Mouse (Mus musculus): ENCODE results near the gene Uimc1. TPM values are rescaled to one million over a fixed set of nuclear protein-coding genes. Genes with fewer than 3 reads are reported as not detected.
A peak's percentile ranks its signal among the peaks of the same experiment; 100 is the strongest.
"Not testable (repeated sequence)": the region's sequence is repeated elsewhere in the genome, so short reads cannot be mapped to it uniquely, and the experiment has no call there.

The Uimc1 gene
- polyA plus RNA-seq, 1 experiment from 2014 or later = 24.5 TPM

DNA sequence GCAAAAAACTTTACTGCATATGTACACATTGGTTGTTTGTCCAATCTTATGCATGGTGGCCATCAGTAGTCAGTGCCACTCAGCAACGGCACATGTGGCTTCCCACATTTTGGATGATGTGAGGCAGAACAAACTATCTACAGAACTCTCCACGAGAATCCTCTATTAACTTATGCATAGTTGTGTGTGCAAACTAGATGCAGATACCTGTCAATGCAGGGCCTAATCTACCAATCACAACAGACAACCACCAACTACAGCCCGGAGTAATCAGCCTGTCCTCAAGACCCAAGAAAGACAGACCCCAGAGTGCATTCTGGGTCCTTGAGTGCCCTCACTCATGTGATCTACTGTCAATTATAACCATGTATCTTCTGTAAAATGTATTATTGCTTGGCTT, 2.3 kb upstream of the Uimc1 start:
- no peak for ATAC-seq (ENCODE audit: insufficient number of reproducible peaks, low FRiP score, low TSS enrichment, low read depth)
- WGBS = 91% methylated on average over 3 of the region's 3 CpGs
- Histone ChIP-seq H3K9me3 (no peaks in the 10 kb centered on the region), H3K9ac (no peak overlapping the region), H3K36me3 (peaks cover under 1% of the 10 kb centered on the region), H3K4me2 (no peak overlapping the region), H3K4me3 (no peak overlapping the region), H3K27ac (no peak overlapping the region), H3K4me1 (peaks cover 18% of the 10 kb centered on the region), H3K27me3 (no peaks in the 10 kb centered on the region)

DNA sequence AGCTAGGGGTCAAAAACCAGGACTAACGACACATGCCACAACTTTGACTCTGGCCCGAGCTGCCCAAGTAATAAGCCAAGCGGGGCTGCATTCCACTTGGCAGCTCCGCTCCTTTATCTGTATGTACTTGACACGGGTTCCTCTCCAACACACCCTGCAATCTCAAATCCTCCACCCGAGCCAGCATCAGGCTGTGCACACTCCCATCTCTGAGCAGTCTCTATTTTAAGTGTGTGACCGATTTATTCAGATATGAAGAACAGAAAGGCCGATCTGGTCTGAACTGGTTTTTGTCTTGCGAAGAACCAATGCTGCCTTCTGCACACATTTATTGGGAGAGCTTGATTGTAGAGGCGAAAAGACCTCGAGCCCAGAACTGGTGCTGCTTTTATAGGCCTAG, 1.5 kb upstream of the Uimc1 start:
- H3K9me3 ChIP-seq = no peaks in the 10 kb centered on the region
- WGBS = 89% methylated on average over 11 of the region's 11 CpGs
- H3K36me3 ChIP-seq = no peaks in the 10 kb centered on the region
- no peak overlapping the region for H3K9ac ChIP-seq
- no peak for ATAC-seq (ENCODE audit: insufficient number of reproducible peaks, low FRiP score, low TSS enrichment, low read depth)
- no peaks in the 10 kb centered on the region for H3K27me3 ChIP-seq
- H3K27ac ChIP-seq = no peak overlapping the region
- H3K4me1 ChIP-seq = peaks cover 18% of the 10 kb centered on the region
- H3K4me3 ChIP-seq = no peak overlapping the region
- no peak overlapping the region for H3K4me2 ChIP-seq

DNA sequence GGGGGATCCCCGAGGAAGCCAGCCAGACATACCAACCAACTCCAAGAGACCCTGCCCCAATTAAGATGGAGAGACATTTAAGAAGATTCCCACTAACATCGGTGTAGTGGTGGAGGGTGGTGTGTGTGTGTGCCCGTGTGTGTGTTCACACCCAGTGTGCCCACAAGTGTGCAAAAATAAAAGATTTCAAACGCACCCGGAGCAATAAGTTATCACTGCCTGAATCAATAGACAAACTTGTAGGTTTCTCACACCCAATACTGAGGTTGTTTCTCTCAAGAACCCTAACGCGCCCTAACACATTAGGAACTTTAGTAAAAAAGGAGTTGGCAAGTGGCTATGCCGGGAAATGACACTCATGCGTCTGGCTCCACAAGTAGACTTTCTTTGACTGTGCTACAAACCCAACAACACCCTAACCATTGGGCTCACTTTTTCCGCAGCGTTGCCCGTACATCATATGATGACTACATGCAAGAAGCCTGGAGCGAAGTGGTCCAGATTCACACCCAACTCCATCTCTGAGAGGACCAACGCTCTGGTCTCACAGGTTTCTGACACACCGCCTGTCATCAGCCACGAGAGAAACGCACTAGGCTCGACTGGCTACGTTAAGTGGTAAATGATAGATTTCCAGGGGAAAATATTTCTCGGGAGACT, 904 bp downstream of the Uimc1 start:
- H3K9ac ChIP-seq = peak overlapping the region; percentile 97
- H3K36me3 ChIP-seq = no peaks in the 10 kb centered on the region
- H3K4me3 ChIP-seq = peak overlapping the region; percentile 88
- H3K4me2 ChIP-seq = peak overlapping the region; percentile 55
- WGBS = 29% methylated on average over 20 of the region's 20 CpGs
- peaks cover 9% of the 10 kb centered on the region for H3K4me1 ChIP-seq
- H3K27ac ChIP-seq = peak overlapping the region; percentile 95
- H3K27me3 ChIP-seq = no peaks in the 10 kb centered on the region
- H3K9me3 ChIP-seq = no peaks in the 10 kb centered on the region
- ATAC-seq (ENCODE audit: insufficient number of reproducible peaks, low FRiP score, low TSS enrichment, low read depth) = no peak

- H3K36me3 ChIP-seq; H3K4me2 ChIP-seq; H3K4me1 ChIP-seq; H3K4me3 ChIP-seq; H3K9me3 ChIP-seq; H3K9ac ChIP-seq; H3K27me3 ChIP-seq; H3K27ac ChIP-seq; ATAC-seq (ENCODE audit: insufficient number of reproducible peaks, low FRiP score, low TSS enrichment, low read depth): not testable (repeated sequence)
- WGBS = 91% methylated on average over 3 of the region's 3 CpGs
These were observed 2.3 kb downstream of the Uimc1 start for GRCm38 (mm10) chr13:55097841-55098240.

DNA sequence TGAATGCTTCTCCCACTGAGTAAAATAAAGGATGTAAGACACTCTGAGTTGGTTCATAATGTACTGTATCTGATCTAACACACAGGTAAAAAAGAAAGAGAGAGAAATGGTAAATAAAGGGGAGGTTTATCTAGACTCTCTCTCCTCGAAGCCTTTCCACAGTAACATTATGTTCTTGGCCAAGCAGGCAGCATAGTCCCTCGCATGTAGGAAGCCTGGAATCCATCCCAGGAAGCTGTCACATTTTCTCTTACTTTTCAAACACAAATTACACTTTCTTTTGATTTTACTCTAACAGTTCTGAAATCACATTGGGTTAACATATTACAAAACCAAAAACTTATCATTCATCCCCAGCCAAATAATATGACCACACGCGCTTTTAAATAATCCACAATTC, 7.5 kb downstream of the Uimc1 start:
- Histone ChIP-seq H3K4me1 (no peaks in the 10 kb centered on the region), H3K9ac (no peak overlapping the region), H3K27me3 (no peaks in the 10 kb centered on the region), H3K4me2 (no peak overlapping the region), H3K36me3 (peaks cover 11% of the 10 kb centered on the region), H3K27ac (no peak overlapping the region), H3K4me3 (no peak overlapping the region), H3K9me3 (no peaks in the 10 kb centered on the region)
- 90% methylated on average over 4 of the region's 4 CpGs for WGBS
- ATAC-seq (ENCODE audit: insufficient number of reproducible peaks, low FRiP score, low TSS enrichment, low read depth) = no peak

DNA sequence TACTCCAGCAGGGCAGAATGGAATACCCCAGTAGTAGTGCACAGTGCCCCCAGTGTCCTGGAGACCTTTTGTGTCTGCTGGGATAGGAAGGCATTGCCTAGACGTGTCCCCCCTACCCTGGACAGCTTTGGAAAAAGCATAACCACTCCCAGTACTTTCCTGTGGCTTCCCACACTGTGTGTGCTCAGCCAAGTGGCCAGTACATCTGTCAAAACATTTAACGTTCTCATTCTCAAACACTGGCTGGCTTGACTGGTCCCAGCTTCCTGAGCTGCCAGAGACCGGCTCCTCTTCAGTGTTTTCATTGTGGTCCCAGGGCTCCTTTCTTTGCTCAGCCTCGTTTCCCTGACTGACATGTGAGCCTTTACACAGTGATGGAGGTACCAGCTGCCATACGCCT, 24.5 kb downstream of the Uimc1 start:
- H3K27ac ChIP-seq = no peak overlapping the region
- no peaks in the 10 kb centered on the region for H3K27me3 ChIP-seq
- no peaks in the 10 kb centered on the region for H3K9me3 ChIP-seq
- no peak overlapping the region for H3K9ac ChIP-seq
- H3K4me3 ChIP-seq = no peak overlapping the region
- no peak for ATAC-seq (ENCODE audit: insufficient number of reproducible peaks, low FRiP score, low TSS enrichment, low read depth)
- H3K4me2 ChIP-seq = no peak overlapping the region
- 59% methylated on average over 5 of the region's 5 CpGs for WGBS
- peaks cover 23% of the 10 kb centered on the region for H3K36me3 ChIP-seq
- H3K4me1 ChIP-seq = no peaks in the 10 kb centered on the region

GRCm38 (mm10) chr13:55071322-55071721, 28.8 kb downstream of the Uimc1 start:
- 1% methylated on average over 3 of the region's 3 CpGs for WGBS
- Histone ChIP-seq H3K27me3 (no peaks in the 10 kb centered on the region), H3K9me3 (no peaks in the 10 kb centered on the region), H3K9ac (no peak overlapping the region), H3K36me3 (peaks cover 11% of the 10 kb centered on the region), H3K4me3 (no peak overlapping the region), H3K4me1 (no peaks in the 10 kb centered on the region), H3K4me2 (no peak overlapping the region), H3K27ac (no peak overlapping the region)
- no peak for ATAC-seq (ENCODE audit: insufficient number of reproducible peaks, low FRiP score, low TSS enrichment, low read depth)

GRCm38 (mm10) chr13:55069719-55070118, 30.4 kb downstream of the Uimc1 start:
- no peak overlapping the region for H3K4me2 ChIP-seq
- H3K27me3 ChIP-seq = no peaks in the 10 kb centered on the region
- no peak overlapping the region for H3K9ac ChIP-seq
- no peak overlapping the region for H3K27ac ChIP-seq
- 0 out of 2 replicates have a peak, but pooled peaks cover 5% of the 10 kb centered on the region for H3K36me3 ChIP-seq
- H3K4me1 ChIP-seq = no peaks in the 10 kb centered on the region
- 67% methylated on average over 7 of the region's 7 CpGs for WGBS
- ATAC-seq (ENCODE audit: insufficient number of reproducible peaks, low FRiP score, low TSS enrichment, low read depth) = no peak
- no peak overlapping the region for H3K4me3 ChIP-seq
- H3K9me3 ChIP-seq = no peaks in the 10 kb centered on the region

DNA sequence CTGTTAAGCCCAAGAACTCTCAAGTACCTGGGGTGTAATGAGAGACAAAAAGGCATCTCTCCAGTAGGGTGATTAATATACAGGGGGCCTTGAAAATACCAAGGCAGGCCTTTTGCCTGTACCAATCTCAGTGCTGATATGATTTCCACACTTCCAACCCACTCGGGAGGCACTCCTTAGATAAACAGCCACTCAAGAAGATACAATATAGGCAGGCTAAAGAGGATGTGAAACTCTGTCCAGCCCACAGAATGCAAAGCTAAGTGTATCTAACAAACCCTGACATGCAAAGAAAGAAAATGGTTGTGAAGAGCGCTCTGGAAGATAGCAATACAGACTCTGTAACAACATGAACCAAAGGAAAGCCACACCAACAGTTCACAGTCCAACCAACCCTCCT, 36.8 kb downstream of the Uimc1 start:
- H3K27ac ChIP-seq = no peak overlapping the region
- H3K4me2 ChIP-seq = no peak overlapping the region
- no peak overlapping the region for H3K9ac ChIP-seq
- H3K27me3 ChIP-seq = no peaks in the 10 kb centered on the region
- WGBS = 87% methylated on average over 2 of the region's 2 CpGs
- ATAC-seq (ENCODE audit: insufficient number of reproducible peaks, low FRiP score, low TSS enrichment, low read depth) = no peak
- H3K36me3 ChIP-seq = peaks cover 7% of the 10 kb centered on the region
- H3K4me3 ChIP-seq = no peak overlapping the region
- no peaks in the 10 kb centered on the region for H3K9me3 ChIP-seq
- no peaks in the 10 kb centered on the region for H3K4me1 ChIP-seq

DNA sequence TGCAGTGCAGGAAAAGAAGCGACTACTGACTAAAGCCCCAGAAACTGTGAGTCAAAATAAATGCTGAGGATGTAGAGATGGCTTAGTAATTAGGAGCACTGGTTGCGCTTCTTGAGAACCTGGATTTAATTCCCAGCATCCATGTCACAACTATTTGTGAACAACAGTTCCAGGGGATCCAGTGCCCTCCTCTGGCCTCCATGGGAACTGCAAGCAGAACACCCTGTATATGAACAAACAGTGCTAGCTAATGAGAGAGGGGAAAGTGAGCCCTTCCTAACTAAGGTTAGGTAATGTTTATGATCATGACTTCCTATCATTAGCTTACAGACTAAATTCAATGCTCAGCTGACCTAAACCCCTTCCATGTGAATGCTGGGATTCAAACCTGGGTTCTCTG, 42.1 kb downstream of the Uimc1 start:
- 97% methylated on average over 2 of the region's 2 CpGs for WGBS
- H3K9me3 ChIP-seq = no peaks in the 10 kb centered on the region
- ATAC-seq (ENCODE audit: insufficient number of reproducible peaks, low FRiP score, low TSS enrichment, low read depth) = no peak

GRCm38 (mm10) chr13:55047706-55048105, 52.4 kb downstream of the Uimc1 start:
- H3K27me3 ChIP-seq = no peaks in the 10 kb centered on the region
- H3K4me1 ChIP-seq = no peaks in the 10 kb centered on the region
- H3K4me3 ChIP-seq = no peak overlapping the region
- 79% methylated on average over 3 of the region's 3 CpGs for WGBS
- peaks cover 30% of the 10 kb centered on the region for H3K36me3 ChIP-seq
- no peak overlapping the region for H3K4me2 ChIP-seq
- no peaks in the 10 kb centered on the region for H3K9me3 ChIP-seq
- no peak for ATAC-seq (ENCODE audit: insufficient number of reproducible peaks, low FRiP score, low TSS enrichment, low read depth)
- no peak overlapping the region for H3K27ac ChIP-seq
- no peak overlapping the region for H3K9ac ChIP-seq

More for the DNA sequence above, 42.1 kb downstream of the Uimc1 start:
- Histone ChIP-seq H3K4me3 (no peak overlapping the region), H3K27ac (no peak overlapping the region), H3K27me3 (no peaks in the 10 kb centered on the region), H3K36me3 (peaks cover 14% of the 10 kb centered on the region), H3K4me1 (no peaks in the 10 kb centered on the region), H3K4me2 (no peak overlapping the region), H3K9ac (no peak overlapping the region)

- Histone ChIP-seq H3K27ac (no peak overlapping the region), H3K4me2 (no peak overlapping the region), H3K27me3 (no peaks in the 10 kb centered on the region), H3K36me3 (peaks cover 26% of the 10 kb centered on the region), H3K9me3 (no peaks in the 10 kb centered on the region), H3K4me3 (no peak overlapping the region), H3K4me1 (no peaks in the 10 kb centered on the region), H3K9ac (no peak overlapping the region)
- no peak for ATAC-seq (ENCODE audit: insufficient number of reproducible peaks, low FRiP score, low TSS enrichment, low read depth)
- 92% methylated on average over 2 of the region's 2 CpGs for WGBS
These were observed 60.1 kb downstream of the Uimc1 start for GRCm38 (mm10) chr13:55040016-55040415.

- Histone ChIP-seq H3K9me3 (no peaks in the 10 kb centered on the region), H3K27me3 (no peaks in the 10 kb centered on the region), H3K27ac (no peak overlapping the region), H3K36me3 (peaks cover 13% of the 10 kb centered on the region), H3K4me1 (no peaks in the 10 kb centered on the region), H3K4me2 (no peak overlapping the region), H3K9ac (no peak overlapping the region), H3K4me3 (no peak overlapping the region)
- no peak for ATAC-seq (ENCODE audit: insufficient number of reproducible peaks, low FRiP score, low TSS enrichment, low read depth)
- 97% methylated on average over 2 of the region's 2 CpGs for WGBS
These were observed 75.9 kb downstream of the Uimc1 start for GRCm38 (mm10) chr13:55024215-55024614.

All from limb, embryonic 15.5 days (tissue).